7 mouse cellular contexts compared by ENCODE assay signal in genomic region chr4:83567190-83568113, GRCm38 (mm10). TPM values are rescaled to one million over a fixed set of nuclear protein-coding genes. Genes with fewer than 3 reads are reported as not detected.
DNase-seq lines count a peak whose midpoint lies in the region; ATAC-seq and TF ChIP-seq lines count a peak whose summit lies in the region.

No protein-coding gene starts in this region.

- no peak overlapping the region for H3K27ac ChIP-seq in lung, embryonic 14.5 days (ENCODE audit: low read depth)
- no peak overlapping the region for H3K27ac ChIP-seq in hindbrain, embryonic 15.5 days (replicated peaks)
- H3K27ac ChIP-seq in neural tube, embryonic 14.5 days (ENCODE audit: low read depth, low read length), result no peak overlapping the region

- no peaks in the 10 kb centered on the region for H3K27me3 ChIP-seq in lung, embryonic 14.5 days (ENCODE audit: insufficient read depth, low read length)
- H3K27me3 ChIP-seq in hindbrain, embryonic 15.5 days, result no peaks in the 10 kb centered on the region
- H3K27me3 ChIP-seq in neural tube, embryonic 14.5 days (ENCODE audit: control insufficient read depth, insufficient read depth, low read length), result no peaks in the 10 kb centered on the region

- TF ChIP-seq CTCF in lung, embryonic 14.5 days (IDR thresholded peaks at IDR 0.05; ENCODE audit: low read depth), result no peak

- H3K9me3 ChIP-seq in lung, embryonic 14.5 days (ENCODE audit: low read depth, low read length), result no peaks in the 10 kb centered on the region
- H3K9me3 ChIP-seq in hindbrain, embryonic 15.5 days, result no peaks in the 10 kb centered on the region
- H3K9me3 ChIP-seq in neural tube, embryonic 14.5 days (ENCODE audit: control insufficient read depth, low read length), result no peaks in the 10 kb centered on the region

- no peak overlapping the region for H3K4me3 ChIP-seq in lung, embryonic 14.5 days (ENCODE audit: low read depth, low read length)
- peak overlapping the region; percentile 19 for H3K4me3 ChIP-seq in hindbrain, embryonic 15.5 days
- no peak overlapping the region for H3K4me3 ChIP-seq in neural tube, embryonic 14.5 days (ENCODE audit: low read depth, low read length)

- no peaks in the 10 kb centered on the region for H3K36me3 ChIP-seq in lung, embryonic 14.5 days (ENCODE audit: insufficient read depth)
- H3K36me3 ChIP-seq in hindbrain, embryonic 15.5 days, result no peaks in the 10 kb centered on the region
- no peaks in the 10 kb centered on the region for H3K36me3 ChIP-seq in neural tube, embryonic 14.5 days (ENCODE audit: control insufficient read depth, insufficient read depth, low read length)

- intact Hi-C loops in gastrocnemius, postnatal 14 days (cut with DNase I; ENCODE audit: low total_unique reads), result loop anchor here (5.0 kb wide), 1 partner anchor 75 kb away; no protein-coding TSS in a partner anchor

- no peak for DNase-seq in lung, embryonic 14.5 days
- DNase-seq in lung, postnatal 10 days, result no peak
- DNase-seq in adrenal gland, postnatal 36 days, result peak; percentile 3 to 9
- no peak for DNase-seq in frontal cortex, postnatal 14 days (ENCODE audit: low spot score in 2 of 2)
- no peak for DNase-seq in gastrocnemius, postnatal 14 days

- ATAC-seq in lung, embryonic 14.5 days (ENCODE audit: insufficient read depth), result peak; percentile 63; the same call in 1 of the 2 replicates
- ATAC-seq in hindbrain, embryonic 15.5 days (ENCODE audit: low FRiP score, low read depth), result peak; percentile 67; the same call in 1 of the 2 replicates
- peak; percentile 44; the same call in 1 of the 2 replicates for ATAC-seq in neural tube, embryonic 14.5 days (ENCODE audit: low read depth)

- no peaks in the 10 kb centered on the region for H3K4me1 ChIP-seq in lung, embryonic 14.5 days (ENCODE audit: insufficient read depth)
- no peaks in the 10 kb centered on the region for H3K4me1 ChIP-seq in hindbrain, embryonic 15.5 days (replicated peaks)
- no peaks in the 10 kb centered on the region for H3K4me1 ChIP-seq in neural tube, embryonic 14.5 days (ENCODE audit: control insufficient read depth, insufficient read depth, low read length)

- 19% methylated on average over 13 of the region's 13 CpGs for WGBS in lung, embryonic 14.5 days
- 33% methylated on average over 13 of the region's 13 CpGs for WGBS in hindbrain, embryonic 15.5 days
- WGBS in neural tube, embryonic 14.5 days, result 27% methylated on average over 13 of the region's 13 CpGs

- H3K9ac ChIP-seq in lung, embryonic 14.5 days, result no peak overlapping the region
- H3K9ac ChIP-seq in hindbrain, embryonic 15.5 days, result no peak overlapping the region
- no peak overlapping the region for H3K9ac ChIP-seq in neural tube, embryonic 14.5 days (replicated peaks; ENCODE audit: low read depth, low read length)

- H3K4me2 ChIP-seq in lung, embryonic 14.5 days, result peak overlapping the region; percentile 46
- peak overlapping the region; percentile 44 for H3K4me2 ChIP-seq in hindbrain, embryonic 15.5 days
- no peak overlapping the region; the same call in 1 of the 2 replicates for H3K4me2 ChIP-seq in neural tube, embryonic 14.5 days (ENCODE audit: low read depth, low read length)

RNA-seq across cellular contexts. Expression of gene Ccdc171, which starts 42.1 kb away (rescaled TPM):
- polyA plus RNA-seq in lung, embryonic 14.5 days (2014; fragmentation: Nextera tagmentation; extraction: Ambion mirVana), result 3.1 and 3.5 TPM in 2 replicates
- total RNA-seq in adrenal gland, postnatal 36 days (2021), result 1 to 10 TPM; 1.7 to 2.4 TPM
- polyA plus RNA-seq in hindbrain, embryonic 15.5 days (2015; fragmentation: Nextera tagmentation; extraction: Ambion mirVana), result 4.0 and 4.4 TPM in 2 replicates
- 3.6 and 4.5 TPM in 2 replicates for polyA plus RNA-seq in neural tube, embryonic 14.5 days (2014; fragmentation: Nextera tagmentation; extraction: Ambion mirVana)
- total RNA-seq in gastrocnemius, postnatal 14 days (2021), result 1 to 10 TPM in 1 of 2 experiments, under 1 TPM in 1; 0.75 to 1.2 TPM

Comparison
In these comparisons a context has a peak if more than half of its experiments do, and no peak if none do; other contexts are left out.
1. DNase-seq: peak in adrenal gland, postnatal 36 days (2 of 2); none in lung, embryonic 14.5 days (single experiment), lung, postnatal 10 days (single experiment), frontal cortex, postnatal 14 days (0 of 2) and gastrocnemius, postnatal 14 days (single experiment).
2. Peak in every context shown above with its lines, with median percentiles within 50 percentile points of each other: ATAC-seq.